Mouse (Mus musculus) cerebellum, adult 9-11 months (tissue): ENCODE results near the gene Marf1.
"Not testable (repeated sequence)": the region's sequence is repeated elsewhere in the genome, so short reads cannot be mapped to it uniquely, and the experiment has no call there.

Experiments
- DNase-seq: peaks from one replicate; pipeline ENCODE4 v3.0.0; 2022

Marf1 gene

GRCm38 (mm10) chr16:14162988-14163416 is at the start of gene Marf1, which contains the start of gene Nde1:
TSS of gene Marf1 (minus strand) at chr16:14163351.
TSS of gene Nde1 (plus strand) at chr16:14163275.
- DNase-seq = peak; percentile 72

GRCm38 (mm10) chr16:14198798-14199197 is 35.6 kb upstream of the Marf1 start:
- no peak for DNase-seq

- DNase-seq = peak; percentile 24
Observed at GRCm38 (mm10) chr16:14195427-14195826, 32.3 kb upstream of the Marf1 start.

- DNase-seq = no peak
Observed at GRCm38 (mm10) chr16:14194164-14194950, 31.2 kb upstream of the Marf1 start.

GRCm38 (mm10) chr16:14185516-14185915 is 22.4 kb upstream of the Marf1 start:
- DNase-seq = no peak

- no peak for DNase-seq
Observed at GRCm38 (mm10) chr16:14183856-14184255, 20.7 kb upstream of the Marf1 start.

- DNase-seq = no peak
Observed at GRCm38 (mm10) chr16:14182360-14182759, 19.2 kb upstream of the Marf1 start.

- DNase-seq = no peak
Observed at GRCm38 (mm10) chr16:14180163-14180733, 17.1 kb upstream of the Marf1 start.

GRCm38 (mm10) chr16:14178041-14178440 is 14.9 kb upstream of the Marf1 start:
- no peak for DNase-seq

- no peak for DNase-seq
Observed at GRCm38 (mm10) chr16:14169706-14170105, 6.6 kb upstream of the Marf1 start.

GRCm38 (mm10) chr16:14166490-14166889 is 3.3 kb upstream of the Marf1 start:
- no peak for DNase-seq

- DNase-seq = no peak
Observed at GRCm38 (mm10) chr16:14163731-14164130, 580 bp upstream of the Marf1 start.

GRCm38 (mm10) chr16:14160941-14161340 is 2.2 kb downstream of the Marf1 start:
- no peak for DNase-seq

GRCm38 (mm10) chr16:14159746-14160131 is 3.4 kb downstream of the Marf1 start:
- DNase-seq = no peak

- peak; percentile 100 for DNase-seq
Observed at GRCm38 (mm10) chr16:14158936-14159745, 4.0 kb downstream of the Marf1 start.

GRCm38 (mm10) chr16:14158536-14158935 is 4.6 kb downstream of the Marf1 start:
- DNase-seq = no peak

GRCm38 (mm10) chr16:14156312-14156711 is 6.8 kb downstream of the Marf1 start:
- no peak for DNase-seq

- DNase-seq = not testable (repeated sequence)
Observed at GRCm38 (mm10) chr16:14155638-14156037, 7.5 kb downstream of the Marf1 start.

- DNase-seq = no peak
Observed at GRCm38 (mm10) chr16:14151718-14152117, 11.4 kb downstream of the Marf1 start.

- DNase-seq = no peak
Observed at GRCm38 (mm10) chr16:14147712-14148111, 15.4 kb downstream of the Marf1 start.

- no peak for DNase-seq
Observed at GRCm38 (mm10) chr16:14143298-14143697, 19.9 kb downstream of the Marf1 start.

GRCm38 (mm10) chr16:14139106-14139505 is 24.0 kb downstream of the Marf1 start:
- DNase-seq = no peak

GRCm38 (mm10) chr16:14137976-14138561 is 25.1 kb downstream of the Marf1 start:
- peak; percentile 42 for DNase-seq
